Mouse (Mus musculus) lung, postnatal 25 days (tissue): ENCODE measurements around the gene Usp24.
"Not testable (repeated sequence)": the region's sequence is repeated elsewhere in the genome, so short reads cannot be mapped to it uniquely, and the experiment has no call there.

Experiments
- DNase-seq: peaks from one replicate; pipeline ENCODE4 v3.0.0; 2022; ENCODE audit warnings: low spot score

Usp24 gene

DNA sequence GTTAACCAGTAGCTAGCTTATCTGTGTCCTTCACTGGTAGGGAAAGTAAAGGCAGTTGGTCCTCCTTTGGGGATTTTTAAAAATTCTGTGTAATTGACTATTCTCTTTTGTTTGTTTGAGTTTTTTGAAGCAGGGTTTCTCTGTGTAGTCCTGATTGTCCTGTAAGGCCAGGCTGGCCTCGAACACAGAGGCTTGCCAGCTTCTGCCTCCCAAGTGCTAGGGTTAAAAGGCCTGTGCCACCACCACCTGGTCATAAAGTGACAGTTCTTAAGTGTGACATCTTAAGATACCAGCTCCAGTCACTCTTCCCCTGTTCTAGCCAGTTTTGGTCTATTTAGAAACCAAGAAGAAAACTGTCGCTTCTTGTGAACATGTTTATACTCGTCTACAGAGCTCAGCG is 2.2 kb downstream of the Usp24 start:
- DNase-seq: no peak

DNA sequence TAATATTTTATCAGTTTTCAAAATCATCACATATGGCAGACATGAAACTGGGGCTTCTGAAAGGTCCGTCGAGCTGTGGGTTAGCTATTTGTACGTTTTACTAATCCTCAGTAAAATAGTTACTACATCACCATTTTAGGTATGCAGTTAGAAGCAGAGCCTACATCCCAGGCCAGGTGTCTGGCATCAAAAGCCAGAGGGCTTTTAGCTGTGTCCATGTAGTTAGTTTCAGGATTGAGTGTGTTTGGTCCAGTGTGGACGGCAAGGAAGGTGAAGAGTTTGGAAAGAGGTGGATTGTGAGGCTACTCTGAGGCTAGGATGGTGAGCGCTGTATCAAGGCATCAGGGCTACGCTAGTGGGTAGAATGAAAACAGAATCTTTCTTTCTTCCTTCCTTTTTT is 3.0 kb downstream of the Usp24 start:
- no peak for DNase-seq

DNA sequence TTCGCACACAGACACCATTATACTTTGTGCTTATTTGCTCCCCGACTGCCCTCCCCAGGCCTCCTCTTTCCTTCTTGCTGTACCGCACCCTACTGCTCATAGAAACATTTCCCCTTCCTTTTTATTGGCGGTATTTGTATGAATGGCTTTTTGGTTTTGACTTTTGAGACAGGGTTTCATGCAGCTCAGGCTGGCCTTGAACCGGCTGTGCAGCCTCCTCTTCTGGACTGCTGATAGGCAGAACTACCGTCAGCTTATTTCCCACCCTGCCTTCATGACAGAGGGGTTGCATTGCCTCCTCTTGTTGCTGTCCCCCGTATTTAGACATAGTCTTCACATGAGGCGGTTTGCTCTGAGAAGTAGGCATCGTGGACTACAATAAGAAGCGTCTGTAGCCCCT is 6.8 kb downstream of the Usp24 start:
- DNase-seq: no peak

DNA sequence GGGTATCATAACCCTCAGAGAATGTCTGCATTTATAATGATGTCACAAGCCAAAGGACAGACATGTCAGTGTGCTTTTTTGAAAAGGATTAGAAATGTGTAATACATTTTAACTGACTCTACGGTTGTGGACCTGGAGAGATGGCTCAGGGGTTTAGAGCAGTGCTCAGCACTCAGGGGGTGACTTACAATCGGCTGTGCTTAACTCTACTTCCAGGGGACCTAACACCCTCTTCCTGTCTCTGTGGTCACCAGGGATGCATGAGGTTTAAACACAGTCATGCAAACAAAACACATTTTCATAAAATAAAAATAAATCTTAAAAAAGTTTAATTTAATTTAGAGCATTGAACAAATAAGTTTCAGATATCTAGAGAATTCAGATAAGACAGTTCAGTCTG is 7.3 kb downstream of the Usp24 start:
- DNase-seq: no peak

DNA sequence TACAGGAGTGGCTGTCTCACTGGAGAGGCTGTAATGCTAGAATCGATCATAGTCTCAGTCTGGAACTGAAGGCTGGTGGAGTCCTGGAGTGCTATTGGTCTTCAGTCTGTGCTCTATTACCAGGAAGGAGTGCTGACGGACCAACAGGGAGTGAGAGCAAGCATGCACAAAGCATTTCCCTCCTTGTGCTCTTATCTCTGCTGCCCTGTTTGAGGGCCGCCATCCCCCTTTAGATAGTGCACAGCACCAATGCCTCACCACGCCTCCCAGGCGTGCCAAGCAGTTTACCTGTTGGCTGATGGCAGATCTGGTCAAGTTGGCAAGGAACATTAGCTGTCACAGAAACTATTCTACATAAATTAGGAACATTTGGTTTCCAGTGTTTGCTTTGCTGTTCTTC is 11.4 kb downstream of the Usp24 start:
- DNase-seq: no peak

DNA sequence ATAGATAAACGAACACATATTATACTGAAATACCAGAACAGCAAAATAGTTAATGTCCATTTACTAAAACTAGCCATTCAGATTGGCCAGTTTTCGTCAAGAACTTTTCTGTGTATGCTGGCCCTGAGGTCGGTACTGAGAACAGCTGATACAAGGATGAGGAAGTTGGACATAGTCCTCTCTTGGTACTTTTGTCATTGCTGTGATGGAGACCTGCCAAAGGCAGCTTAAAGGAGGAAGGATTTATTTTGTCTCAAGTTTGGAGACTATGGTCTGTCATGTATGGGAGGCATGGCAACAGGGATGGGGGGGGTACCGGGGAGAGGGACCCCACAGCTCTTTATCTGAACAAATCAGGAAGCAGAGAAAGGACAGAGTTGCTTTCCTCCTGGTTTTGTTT is 12.7 kb downstream of the Usp24 start:
- no peak for DNase-seq

DNA sequence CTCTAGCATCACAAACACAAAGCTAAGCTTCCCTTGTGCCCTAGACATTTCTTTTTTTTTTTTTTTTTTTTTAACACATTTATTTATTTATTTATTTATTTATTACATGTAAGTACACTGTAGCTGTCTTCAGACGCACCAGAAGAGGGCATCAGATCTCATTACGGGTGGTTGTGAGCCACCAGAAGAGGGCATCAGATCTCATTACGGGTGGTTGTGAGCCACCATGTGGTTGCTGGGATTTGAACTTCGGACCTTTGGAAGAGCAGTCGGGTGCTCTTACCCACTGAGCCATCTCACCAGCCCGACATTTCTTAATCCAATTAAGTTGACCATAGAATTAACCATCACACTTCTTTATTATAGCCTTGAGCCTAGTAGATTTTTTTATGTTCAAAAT is 13.2 kb downstream of the Usp24 start:
- not testable (repeated sequence) for DNase-seq

DNA sequence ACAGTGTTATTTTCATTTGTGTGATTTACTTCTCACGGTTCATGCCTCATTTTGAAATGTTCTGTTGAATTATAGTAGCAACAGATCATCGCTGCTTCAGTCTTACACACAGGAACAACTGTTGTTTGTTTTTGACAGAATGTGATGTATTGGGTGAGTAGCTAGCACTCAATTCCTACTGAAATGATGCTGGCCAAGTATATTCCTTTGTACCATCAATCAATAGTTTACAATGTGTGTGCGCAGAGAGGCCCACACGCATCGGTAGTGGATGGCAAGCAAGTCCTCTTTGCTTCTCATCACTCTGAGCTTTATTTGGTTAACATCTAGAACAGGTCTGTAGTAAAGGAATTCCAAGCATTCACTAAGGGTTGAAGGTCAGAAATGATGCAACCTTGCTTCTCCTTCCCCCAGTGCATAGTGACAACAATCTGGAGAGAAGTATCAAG is 14.4 kb downstream of the Usp24 start:
- DNase-seq: peak; percentile 32

DNA sequence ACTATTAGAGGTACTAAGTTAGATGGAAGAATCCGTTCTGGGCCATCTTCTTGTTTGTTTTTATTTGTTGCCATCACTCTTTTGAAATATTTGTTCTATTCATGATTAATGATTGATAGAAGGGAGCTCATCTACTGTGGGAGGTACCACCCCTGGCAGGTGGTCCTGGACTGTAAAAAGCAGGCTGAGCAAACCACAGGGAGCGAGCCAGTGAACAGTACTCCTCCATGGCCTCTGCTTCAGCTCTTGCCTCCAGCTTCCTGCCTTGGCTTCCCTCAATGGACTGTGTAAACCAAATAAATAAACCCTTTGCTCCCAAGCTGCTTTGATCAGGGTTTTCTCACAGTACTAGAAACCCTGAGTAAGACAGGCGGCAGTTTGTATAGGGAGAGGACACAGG is 17.1 kb downstream of the Usp24 start:
- DNase-seq: no peak

DNA sequence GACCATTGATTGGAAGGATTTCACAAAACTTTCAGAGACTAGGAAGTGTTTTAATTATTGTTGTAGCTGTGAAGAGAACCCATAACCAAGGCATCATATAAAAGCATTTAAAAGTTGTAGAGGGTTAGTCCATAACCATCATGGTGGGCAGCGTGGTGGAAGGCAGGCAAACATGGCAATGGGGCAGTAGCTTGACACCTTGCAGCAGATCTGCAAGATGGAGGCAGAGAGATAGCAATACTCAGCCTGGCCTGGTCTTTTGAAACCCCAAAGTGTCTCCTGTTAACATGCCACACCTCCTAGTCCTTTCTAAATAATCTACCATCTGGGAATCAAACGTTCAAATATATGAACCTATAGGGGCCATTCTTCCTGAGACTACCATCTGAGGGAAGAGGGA is 17.6 kb downstream of the Usp24 start:
- no peak for DNase-seq

DNA sequence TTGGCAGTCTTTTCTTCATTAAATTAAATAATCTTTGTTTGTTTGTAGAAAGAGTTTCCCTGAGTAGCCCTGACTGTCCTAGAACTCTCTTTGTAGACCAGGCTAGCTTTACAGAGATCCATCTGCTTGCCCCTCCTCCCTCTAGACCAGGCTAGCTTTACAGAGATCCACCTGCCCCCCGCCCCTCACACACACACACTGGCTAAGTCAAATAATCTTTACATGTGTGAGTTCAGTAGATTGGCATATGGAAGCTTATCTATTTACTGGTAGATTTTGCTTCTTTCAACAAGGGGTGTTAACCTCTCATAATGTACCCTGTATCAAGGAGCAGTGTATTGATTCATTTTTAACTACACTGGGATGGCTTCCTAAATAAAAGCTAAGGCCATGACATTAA is 19.8 kb downstream of the Usp24 start:
- DNase-seq: no peak

DNA sequence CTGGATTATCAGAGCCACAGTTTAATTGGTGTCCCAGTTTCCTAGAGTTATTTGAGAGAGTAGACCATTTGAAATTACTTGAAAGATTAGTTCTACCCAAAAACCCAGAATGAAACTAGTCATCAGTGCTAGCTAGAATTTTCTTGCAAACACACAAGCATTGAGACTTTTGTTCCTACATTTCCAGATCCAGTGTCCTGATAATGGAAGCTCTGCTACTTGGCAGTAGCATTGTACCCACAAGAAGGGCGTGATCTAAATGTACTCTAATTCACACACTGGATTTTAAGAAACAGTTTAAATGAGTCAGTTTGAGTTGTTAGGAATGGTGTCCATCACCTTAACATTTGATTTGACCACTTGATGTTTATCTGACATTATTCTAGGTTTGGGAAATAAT is 31.7 kb downstream of the Usp24 start:
- DNase-seq: no peak

DNA sequence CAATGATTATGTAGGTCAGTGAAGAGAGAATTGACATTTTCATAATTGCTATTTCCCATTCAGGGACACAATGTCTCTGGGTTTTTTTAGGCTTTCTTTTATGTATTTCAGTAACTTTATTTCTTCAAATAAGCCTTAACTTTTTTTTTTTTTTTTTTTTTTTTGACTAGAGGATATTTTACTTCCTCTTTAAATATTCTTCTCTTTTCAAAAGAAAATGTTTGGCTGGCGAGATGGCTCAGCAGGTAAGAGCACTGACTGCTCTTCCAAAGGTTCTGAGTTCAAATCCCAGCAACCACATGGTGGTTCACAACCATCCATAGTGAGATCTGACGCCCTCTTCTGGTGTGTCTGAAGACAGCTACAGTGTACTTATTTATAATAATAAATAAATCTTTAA is 39.0 kb downstream of the Usp24 start:
- DNase-seq: not testable (repeated sequence)

DNA sequence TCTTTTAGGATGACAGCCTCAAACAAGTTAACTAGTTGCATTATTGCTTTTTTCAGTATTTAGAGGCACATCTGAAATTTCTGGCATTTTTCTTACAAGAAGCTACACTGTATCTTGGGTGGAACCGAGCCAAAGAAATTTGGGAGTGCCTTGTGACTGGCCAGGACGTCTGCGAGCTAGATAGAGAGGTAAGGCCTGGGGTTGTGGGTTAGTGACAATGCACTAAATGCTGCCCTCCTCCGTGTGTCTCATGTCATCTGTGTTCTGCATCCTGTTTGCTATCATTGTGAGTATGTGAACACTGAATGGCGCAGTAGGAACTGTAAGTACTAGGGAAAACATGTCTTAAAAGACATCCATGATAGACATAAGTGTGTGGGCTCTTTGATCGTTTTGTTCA is 54.0 kb downstream of the Usp24 start:
- no peak for DNase-seq

DNA sequence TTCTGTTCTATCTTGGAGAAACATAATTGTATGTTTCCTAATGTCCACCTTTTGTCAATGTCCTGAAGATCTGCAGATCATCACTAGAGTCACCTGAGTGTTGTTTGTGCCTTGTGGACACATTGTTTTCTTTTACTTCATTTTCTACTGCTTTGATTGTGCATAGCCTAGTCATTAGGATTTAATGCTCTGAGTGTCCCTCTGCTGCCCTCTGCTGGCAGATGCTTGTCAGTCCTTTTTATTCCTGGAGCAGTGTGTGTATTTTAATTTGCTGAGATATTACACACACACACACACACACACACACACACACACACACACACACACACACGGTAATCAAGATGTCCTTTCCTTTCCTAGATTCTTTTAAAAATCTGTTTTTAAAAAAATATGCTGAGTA is 59.8 kb downstream of the Usp24 start:
- peak; percentile 81 for DNase-seq

DNA sequence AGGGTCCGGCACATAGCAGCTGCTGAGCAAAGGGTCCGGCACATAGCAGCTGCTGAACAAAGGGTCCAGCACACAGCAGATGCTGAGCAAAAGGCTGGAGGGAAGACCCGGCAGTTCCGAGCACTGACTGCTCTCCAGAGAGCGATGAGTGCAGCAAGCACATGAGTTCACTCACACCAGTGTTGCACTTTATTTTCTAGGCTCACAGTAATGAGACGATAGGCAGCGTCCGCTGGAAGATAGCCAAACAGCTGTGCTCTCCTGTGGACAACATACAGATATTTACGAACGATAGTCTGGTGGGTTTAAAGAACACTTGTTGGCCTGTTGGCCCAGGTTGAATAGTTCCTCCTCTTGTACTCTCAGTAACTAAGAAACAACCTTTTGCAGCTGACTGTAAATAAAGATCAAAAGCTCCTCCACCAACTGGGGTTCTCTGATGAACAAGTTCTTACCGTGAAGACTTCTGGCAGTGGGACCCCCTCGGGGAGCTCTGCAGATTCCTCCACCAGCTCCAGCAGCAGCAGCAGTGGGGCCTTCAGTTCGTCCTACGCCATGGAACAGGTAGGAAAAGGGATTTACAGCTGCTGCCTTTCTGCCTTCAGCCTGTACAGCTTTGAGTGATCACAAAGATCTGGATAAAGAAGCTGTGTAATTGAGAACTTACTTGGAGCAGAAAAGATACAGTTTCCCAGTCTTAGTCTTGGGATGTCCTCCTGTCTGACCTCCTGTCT is 63.0 kb downstream of the Usp24 start:
- no peak for DNase-seq

DNA sequence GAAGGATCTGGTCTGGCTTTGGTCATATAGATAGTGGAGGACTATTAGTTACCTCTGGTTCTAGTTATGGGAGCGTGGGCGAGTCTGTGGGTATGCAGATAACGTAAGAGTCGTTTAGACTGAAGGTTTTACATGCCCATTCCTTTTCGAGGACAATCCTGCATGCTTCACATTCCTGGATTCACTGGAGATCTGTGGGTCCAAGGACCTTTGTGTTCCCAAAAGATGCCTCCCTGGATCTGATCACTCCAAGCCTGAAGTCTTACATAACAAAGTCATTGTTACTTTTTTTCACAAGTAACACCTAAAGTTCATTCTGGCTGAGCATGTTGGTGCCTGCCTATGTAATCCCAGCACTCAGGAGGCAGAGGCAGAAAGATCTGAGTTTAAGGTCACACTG is 65.1 kb downstream of the Usp24 start:
- no peak for DNase-seq

DNA sequence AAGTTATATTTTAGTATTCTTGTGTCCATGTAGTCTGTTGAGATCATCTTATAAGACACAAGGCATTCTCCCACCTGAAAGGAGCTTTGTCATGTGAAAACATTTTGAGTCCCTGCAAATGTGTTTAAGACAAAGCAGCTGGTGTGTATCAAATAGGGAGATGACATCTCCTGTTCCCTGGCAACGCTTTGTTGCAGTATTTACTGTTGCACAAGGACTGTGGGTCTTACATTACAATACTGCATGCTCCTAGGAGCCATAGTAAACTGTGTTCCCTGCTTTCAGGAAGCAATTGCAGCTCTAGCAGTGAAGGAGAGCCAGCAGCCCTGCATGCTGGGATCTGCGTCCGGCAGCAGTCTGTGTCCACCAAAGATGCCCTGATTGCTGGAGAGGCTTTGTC is 73.9 kb downstream of the Usp24 start:
- peak; percentile 7 for DNase-seq

DNA sequence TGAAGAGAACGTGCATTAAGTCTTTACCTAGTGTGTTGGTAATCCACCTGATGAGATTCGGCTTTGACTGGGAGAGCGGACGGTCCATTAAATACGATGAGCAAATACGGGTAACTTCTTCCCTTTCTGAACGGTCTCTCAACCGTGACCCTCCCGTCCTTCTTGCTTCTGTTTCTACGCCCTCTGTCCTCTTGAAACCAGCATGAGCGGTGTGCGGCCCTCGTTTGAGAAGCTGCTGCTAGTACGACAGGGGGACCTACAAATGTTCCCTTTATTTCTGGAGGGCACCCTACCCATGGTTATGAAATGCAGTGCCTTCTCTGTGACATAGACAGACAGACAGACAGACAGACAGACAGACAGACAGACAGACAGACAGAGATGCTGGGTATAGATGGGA is 93.6 kb downstream of the Usp24 start:
- no peak for DNase-seq

DNA sequence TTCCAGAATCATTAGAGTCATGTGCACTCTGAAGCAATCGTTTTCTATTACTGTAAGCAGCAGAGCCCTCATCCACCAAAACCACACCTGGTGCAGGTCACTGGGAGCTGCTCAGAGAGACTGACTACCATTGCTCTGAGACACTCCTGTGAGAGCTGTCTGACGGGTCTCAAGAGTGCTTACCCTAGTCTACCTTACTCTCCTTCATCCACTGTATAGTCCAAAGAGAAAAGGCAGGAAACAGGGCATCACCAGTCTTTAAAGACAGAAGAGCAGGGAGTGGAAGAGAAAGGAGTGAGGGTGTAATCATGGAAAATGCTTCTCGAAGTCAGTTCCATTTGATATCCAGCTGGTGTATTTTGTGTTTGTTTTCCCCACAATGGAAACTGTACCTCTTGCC is 103.2 kb downstream of the Usp24 start:
- no peak for DNase-seq

DNA sequence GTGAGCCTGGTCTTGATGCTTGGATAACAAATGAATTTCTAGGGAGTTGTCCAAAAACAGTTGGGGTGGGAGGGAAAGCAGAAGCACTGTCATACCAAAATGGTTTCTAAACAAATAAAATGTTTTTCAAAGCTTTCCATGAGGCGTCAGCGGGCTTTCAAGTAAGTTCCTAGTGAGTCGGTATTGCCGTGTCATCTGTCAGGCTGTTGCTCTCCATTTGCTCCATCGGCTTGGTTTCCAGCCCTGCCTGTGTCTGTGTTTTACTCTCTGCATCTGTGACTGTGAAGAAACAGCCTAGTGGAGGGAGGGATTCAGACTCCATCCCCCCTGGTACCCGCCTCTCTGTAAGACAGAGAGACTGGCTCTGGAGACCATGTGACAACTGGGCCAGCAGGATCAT is 103.8 kb downstream of the Usp24 start:
- DNase-seq: no peak

DNA sequence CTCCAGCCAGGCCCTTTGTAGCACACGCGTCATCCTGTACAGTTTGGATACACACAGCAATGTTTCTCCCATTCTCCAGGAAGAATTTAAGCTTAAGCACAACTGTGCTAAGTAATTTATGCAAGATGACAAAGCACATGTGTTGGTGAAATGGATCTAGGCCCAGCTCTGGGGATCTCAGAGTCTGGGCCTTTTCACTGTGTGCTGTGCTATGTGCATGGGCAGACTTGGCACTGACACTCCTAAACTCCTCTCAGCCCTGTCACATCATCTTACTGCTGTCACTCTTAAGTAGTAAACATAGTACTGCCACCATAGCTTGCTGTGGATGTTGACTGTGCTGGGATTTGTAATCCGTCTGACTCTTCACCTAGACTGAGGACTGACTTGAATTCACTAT is 106.6 kb downstream of the Usp24 start:
- no peak for DNase-seq

DNA sequence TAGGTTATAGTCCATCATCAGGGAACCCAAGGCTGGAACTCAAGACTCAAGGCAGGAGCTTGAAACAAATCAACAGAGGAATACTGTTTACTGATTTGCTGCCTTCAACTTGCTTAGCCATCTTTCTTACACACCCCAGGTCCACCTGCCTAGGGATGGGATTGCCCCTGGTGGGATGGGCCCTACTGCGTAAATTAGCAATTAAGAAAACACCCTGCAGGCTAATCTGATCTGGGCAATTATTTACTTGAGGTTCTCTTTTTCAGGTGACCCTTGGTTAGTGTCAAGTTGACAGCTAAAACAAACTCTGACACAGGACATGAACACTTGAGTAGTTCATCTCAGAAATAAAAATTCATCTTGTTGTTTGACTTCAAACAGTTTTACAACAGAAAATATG is 108.5 kb downstream of the Usp24 start:
- DNase-seq: no peak

DNA sequence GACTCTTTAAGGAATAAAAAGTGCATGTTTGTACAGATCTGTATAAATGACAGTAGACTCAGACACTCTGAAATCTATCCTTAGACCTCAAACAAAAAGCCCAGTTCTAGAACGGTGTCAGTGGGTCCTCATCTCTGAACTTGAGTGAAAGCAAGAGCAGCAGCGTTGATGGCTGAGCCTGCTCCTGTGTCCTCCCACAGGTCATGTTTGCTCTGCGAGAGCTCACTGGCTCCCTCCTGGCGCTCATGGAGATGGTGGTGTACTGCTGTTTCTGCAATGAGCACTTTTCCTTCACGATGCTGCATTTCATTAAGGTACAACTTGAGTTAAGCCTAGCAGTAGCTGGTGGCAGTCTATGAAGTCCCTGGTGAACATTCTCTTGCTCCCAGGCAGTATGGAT is 110.3 kb downstream of the Usp24 start:
- no peak for DNase-seq

DNA sequence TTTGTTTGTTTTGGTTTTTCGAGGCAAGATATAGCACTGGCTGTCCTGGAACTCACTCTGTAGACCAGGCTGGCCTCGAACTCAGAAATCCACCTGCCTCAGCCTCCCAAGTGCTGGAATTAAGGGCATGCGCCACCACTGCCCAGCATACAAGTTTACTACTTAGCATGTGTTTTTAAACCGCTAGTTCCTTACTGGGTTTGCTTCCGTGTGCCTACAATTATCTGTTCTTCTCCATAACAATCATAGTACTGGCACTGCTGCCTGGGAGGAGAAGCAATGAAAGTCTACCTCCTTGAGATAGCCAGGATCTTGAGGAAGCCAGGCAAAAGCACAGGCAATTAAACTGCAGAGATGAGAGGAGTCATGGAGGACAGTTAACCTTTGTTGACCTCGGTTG is 112.6 kb downstream of the Usp24 start:
- DNase-seq: no peak
